Mouse (Mus musculus) heart, adult 9 months (tissue): Measurements from ENCODE around the gene Sod3.

Source experiments
- DNase-seq, 2 experiments: peaks; one replicate each; pipeline ENCODE4 v3.0.0; 2022; ENCODE audit warnings: low spot score in 2 of 2

Sod3 gene

GRCm38 (mm10) chr5:52363468-52364150 is at the start of gene Sod3:
Gene Sod3, plus strand, starts transcription at chr5:52363791.
- peak; percentile 82 to 84 for DNase-seq

- DNase-seq: no peak
Measured at GRCm38 (mm10) chr5:52316926-52317325, 46.7 kb upstream of the Sod3 start.

- DNase-seq: no peak
Measured at GRCm38 (mm10) chr5:52319499-52319898, 44.1 kb upstream of the Sod3 start.

GRCm38 (mm10) chr5:52332120-52332519 is 31.5 kb upstream of the Sod3 start:
- no peak for DNase-seq

- DNase-seq: no peak
Measured at GRCm38 (mm10) chr5:52335590-52335989, 28.0 kb upstream of the Sod3 start.

- no peak for DNase-seq
Measured at GRCm38 (mm10) chr5:52339134-52339533, 24.5 kb upstream of the Sod3 start.

- DNase-seq: peak in 1 of 2 experiments; percentile 31
Measured at GRCm38 (mm10) chr5:52346890-52347289, 16.7 kb upstream of the Sod3 start.

GRCm38 (mm10) chr5:52350451-52350850 is 13.1 kb upstream of the Sod3 start:
- DNase-seq: peak; percentile 59 to 72

GRCm38 (mm10) chr5:52351561-52351960 is 12.0 kb upstream of the Sod3 start:
- no peak for DNase-seq

- DNase-seq: no peak
Measured at GRCm38 (mm10) chr5:52352730-52353129, 10.9 kb upstream of the Sod3 start.

- DNase-seq: no peak
Measured at GRCm38 (mm10) chr5:52354441-52354840, 9.2 kb upstream of the Sod3 start.

- DNase-seq: peak; percentile 34 to 62
Measured at GRCm38 (mm10) chr5:52355612-52356011, 8.0 kb upstream of the Sod3 start.

- DNase-seq: no peak
Measured at GRCm38 (mm10) chr5:52357175-52357754, 6.3 kb upstream of the Sod3 start.

GRCm38 (mm10) chr5:52358120-52358519 is 5.5 kb upstream of the Sod3 start:
- no peak for DNase-seq

- no peak for DNase-seq
Measured at GRCm38 (mm10) chr5:52360286-52361049, 3.1 kb upstream of the Sod3 start.

- DNase-seq: no peak
Measured at GRCm38 (mm10) chr5:52362776-52363467, 669 bp upstream of the Sod3 start.

- no peak for DNase-seq
Measured at GRCm38 (mm10) chr5:52364521-52364920, 930 bp downstream of the Sod3 start.

- DNase-seq: no peak
Measured at GRCm38 (mm10) chr5:52365930-52366329, 2.3 kb downstream of the Sod3 start.

GRCm38 (mm10) chr5:52366661-52367060 is 3.1 kb downstream of the Sod3 start:
- no peak for DNase-seq

- DNase-seq: no peak
Measured at GRCm38 (mm10) chr5:52367866-52368840, 4.6 kb downstream of the Sod3 start.

GRCm38 (mm10) chr5:52370901-52371300 is 7.3 kb downstream of the Sod3 start:
- DNase-seq: no peak
